Mouse (Mus musculus): ENCODE measurements around the gene Gm8439.
"Not testable (repeated sequence)": the region's sequence is repeated elsewhere in the genome, so short reads cannot be mapped to it uniquely, and the experiment has no call there.

Gene Gm8439

DNA sequence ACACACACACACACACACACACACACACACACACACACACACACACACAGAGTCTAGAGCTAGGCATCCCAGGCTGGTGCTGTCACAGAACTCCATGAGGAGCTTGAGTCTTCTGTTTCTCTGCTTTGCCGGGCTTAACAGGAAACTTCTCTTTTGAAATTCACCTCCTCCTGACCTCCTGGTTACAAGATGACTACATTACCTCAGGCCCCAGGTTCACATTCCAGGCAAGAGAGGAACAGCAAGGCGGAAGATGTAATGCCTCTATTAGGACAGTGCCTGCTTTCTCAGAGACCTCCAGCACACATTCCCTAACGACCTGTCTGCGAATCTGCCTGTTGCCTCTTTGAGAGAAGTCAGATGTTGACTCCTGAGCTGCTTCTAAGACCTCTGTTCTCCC lies at the start of gene Gm8439:
Gene Gm8439, plus strand, starts transcription at position 301 of the 400 bp plus-strand sequence.
- no peak for DNase-seq

DNA sequence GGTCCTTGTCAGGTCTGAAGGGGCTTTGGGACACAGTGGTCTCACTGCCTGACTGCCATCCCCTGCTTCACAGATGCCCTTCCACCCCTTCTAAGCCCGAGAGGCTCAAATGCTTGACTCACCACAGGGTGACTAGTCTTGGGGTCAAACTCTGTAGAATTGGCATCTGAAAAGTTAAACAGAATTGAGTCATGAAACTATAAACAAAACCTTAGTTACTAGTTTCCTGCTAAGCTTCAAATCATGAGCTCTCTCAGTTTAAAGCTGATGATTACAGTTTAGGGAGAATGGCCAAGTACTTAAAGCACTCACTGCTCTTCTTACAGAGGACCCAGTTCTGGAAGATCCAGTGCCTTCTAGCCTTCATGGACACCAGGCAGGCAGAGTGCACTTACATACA lies 43.6 kb upstream of the Gm8439 start:
- DNase-seq, result no peak

DNA sequence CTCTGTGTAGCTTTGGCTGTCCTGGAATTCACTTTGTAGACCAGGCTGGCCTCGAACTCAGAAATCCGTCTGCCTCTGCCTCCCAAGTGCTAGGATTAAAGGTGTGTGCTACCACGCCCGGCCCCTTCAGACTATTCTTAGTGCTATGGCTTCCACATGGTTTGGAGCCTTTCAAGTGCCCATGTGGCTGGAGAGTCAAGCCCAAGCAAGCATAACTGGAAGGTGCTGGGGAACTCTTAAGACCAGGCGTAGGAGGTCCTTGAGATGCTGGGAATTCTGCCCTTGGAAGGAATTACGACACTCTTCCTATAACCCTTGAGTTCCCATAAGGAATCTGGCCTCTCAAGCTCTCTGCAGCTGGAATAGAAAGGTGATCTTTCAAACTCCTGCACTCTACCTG lies 32.0 kb upstream of the Gm8439 start:
- no peak for DNase-seq

DNA sequence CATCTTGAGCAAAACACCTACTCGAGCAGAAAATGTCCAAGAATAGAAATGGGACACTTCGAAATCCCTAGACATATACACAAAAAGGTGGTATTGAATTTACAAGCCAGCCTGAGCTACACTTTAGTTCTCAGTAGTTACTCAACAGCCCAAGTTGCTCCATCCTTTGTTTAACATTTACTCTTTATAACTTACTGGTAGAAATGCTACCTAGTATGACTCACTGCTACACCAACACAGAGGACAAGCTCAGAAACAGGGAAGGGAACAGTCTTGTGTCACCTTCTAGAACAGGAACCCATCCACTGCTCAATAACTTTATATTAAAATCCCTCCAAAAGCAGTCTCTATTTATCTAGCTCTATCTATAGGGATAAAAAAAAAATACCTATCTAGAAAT lies 22.8 kb upstream of the Gm8439 start:
- no peak for DNase-seq

DNA sequence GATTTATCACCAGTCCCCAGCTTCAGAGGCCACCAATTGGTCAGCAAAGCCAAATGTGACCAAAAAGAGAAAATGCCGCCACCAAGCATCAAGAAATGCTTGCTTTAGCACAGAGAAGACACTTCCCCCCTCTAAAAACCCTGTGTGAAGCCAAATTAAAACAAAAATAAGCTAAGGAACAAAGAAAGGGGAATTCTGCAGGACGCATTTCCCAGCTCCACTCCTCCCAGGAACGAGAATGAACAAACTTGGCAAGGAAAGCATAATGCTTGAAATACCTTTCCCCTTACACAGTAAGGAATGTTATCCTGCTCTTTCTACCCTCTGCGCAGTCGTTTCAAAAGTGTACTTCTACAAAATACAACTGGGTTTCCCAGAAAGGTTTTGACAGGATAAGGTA lies 20.5 kb upstream of the Gm8439 start:
- no peak for DNase-seq

DNA sequence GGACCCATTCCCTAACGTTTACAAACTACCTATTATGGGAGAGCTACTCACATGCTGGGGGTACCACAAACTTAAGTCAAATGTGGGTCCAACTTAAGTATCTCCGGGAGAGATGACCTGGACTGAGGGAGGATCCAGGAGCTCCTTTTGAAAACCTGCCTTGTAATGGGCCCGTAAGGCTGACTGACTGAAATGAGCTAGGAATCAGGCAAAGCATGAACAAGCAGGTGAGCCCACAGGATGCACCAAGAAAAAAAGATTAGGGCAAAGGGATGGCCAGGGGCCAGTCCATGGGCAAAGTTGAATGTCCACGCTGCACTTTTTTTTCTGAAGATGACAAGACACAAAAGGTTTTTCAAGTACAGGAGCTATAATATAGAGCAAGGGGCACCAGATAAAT lies 19.5 kb upstream of the Gm8439 start:
- DNase-seq, result no peak

DNA sequence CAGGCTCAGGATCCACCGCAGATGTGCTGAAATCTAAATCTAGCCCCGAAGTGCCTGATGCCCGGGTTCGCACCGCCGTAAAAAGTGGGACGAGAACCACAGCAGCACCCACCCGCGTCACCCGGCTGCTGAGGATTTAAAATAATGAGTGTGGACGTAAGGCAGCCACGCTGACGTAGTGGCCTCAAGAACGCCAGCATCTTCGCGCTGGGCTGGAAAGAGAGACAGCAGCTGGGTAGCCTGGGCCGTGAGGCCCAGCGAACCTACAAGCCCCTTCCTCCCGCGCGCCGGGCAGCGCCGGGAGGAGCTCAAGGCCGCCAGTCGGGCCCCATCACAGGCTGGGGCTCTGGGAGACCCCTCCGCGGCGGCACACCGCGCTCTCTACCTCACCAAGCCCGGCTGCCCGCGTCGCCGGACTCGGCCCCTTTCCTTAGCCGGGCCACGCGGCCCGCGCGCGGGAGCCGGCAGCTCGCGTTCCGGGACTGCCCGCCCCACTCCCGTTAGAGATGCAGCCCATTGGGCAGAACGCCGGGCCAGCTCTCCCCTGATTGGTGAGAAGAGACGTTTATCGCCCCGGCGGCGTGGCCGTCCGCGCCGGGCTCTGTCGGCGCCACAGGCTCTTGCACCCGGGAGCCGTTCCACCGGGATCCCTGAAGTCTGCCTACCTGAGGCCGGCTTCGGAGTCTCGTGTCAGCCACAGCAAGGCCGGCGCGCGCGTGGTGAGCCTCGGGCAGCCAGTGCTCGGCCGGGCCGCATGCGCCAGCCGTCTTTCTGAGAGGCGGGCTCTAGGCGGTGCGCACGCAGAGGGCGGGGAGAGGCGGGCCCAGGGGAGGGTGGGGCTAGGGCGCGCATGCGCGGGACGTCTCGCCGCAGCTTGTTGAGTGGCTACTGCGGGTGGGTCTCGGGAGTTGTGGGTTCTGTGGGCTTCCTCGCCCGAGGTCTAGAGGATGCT lies 18.8 kb upstream of the Gm8439 start, which contains the start of gene Ctps:
Gene Ctps, minus strand, starts transcription at position 791 of the 952 bp plus-strand sequence.
- DNase-seq, result peak; percentile 93

DNA sequence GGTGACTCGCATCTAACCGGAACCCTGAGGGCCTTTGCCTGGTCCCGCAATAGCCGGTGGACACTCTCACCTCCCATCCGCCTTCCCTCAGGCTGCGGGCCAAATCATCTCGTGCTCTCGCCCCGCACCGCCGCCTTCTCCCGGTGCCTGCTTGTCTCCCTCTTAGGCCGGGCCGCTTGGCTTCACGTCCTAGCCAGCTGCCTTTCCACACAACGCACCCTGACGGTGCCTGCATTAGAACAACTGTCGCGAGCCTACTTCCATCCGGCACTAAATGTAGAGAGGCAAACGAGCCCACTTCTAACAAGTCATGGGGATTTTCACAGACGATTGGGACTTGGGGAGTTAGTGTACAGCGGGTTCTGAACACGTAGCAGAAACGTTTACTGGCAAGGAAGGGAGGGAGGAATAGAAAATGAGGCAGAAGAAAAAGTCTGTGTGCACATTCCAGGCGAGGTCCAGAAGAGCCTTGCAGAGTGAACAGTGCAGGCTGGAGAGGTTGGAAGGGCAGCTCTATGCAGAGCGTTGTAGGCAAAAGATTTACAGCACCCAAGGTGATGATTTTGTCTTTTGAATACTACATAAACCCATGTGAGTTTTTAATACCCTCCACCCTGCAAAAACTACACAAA lies 18.0 kb upstream of the Gm8439 start:
- no peak for DNase-seq

DNA sequence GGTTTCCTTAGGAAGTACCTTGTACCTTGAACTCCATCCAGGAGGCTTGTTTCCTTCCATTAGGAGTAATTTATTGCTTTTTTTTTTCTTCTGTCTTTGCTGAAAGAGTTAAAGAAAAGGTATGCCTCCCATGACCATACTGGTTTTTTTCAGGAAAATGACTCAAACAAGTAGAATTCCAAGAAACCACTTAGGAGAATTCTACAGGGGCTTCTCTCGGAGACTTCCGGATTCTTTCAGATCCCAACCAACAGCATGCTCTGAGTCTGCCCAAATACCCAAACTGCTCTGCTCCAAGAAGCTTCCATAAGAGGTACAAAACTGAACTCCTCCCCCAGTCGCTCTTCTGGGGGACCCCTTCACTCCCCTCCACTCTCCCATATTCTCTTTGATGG lies 17.5 kb upstream of the Gm8439 start:
- no peak for DNase-seq

DNA sequence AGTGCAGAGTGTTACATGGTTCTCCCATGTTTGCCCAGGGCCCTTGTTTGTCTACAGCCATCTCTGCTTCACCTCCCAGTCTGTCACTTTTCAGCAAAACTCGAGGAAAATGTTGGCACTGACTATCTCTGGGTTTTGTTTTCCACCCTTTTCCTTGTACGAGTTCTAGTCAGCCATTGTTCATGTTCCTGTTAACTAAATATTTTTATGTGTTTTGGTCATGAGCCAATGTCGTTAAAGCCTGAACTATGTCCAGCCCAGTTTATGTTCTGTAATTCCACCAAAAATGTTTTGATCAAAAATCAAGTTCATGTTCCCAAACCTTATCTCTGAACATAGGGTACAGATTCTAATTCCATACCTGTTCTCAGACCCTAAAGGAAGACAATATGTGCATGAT lies 16.9 kb upstream of the Gm8439 start:
- DNase-seq, result no peak

DNA sequence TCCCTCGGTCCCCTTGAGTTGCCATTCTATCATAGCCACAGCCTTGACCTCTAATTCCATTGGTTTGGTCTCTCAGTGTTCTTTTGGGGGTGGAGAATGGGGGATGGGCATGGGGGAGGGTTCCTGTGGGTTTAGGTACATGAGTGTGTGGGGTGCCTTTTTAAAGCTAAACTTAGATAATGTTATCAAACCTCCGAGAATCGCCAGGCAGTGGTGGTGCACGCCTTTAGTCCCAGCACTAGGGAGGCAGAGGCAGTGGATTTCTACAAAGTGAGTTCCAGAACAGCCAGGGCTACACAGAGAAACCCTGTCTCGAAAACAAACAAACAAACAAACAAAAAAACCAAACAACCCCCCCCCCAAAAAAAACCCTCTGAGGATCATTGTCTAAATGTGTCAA lies 7.7 kb upstream of the Gm8439 start:
- no peak for DNase-seq

DNA sequence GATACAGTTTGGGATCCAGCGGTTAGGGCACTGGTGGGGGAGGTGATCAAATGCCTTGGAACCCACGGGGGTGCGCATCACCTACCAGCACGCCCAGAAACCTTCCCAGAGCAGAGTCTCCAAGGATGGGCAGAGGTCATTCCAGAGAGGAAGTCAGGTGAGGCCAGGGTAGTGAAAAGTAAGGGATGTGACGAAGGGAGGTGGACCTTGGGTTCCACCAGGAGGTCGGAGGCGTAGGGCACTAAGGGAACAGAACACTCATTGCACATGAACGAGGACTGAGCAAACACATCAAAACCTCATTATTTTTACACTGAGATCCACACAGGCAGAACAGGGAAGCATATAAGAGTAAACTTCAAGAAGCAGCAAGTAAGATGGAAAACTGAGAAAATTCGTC lies 6.8 kb upstream of the Gm8439 start:
- DNase-seq, result no peak

DNA sequence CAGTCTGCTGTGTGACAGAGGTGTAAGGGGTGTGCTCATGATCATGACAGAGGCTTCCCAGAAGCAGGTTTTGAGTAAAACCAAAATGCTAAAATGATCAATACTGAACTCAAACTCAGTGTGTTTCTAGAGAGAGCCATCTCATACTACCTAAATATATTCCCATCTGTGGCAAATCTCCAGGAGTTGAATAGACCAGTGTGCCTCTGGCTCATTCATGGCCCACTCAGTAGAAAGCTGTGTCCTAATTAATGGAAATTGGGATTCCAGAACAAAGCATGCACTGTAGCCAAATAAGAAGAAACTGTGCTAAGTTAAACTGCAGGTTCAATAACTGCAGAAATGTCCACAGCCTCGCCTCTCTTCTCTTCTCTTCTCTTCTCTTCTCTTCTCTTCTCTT lies 1.6 kb upstream of the Gm8439 start:
- no peak for DNase-seq

DNA sequence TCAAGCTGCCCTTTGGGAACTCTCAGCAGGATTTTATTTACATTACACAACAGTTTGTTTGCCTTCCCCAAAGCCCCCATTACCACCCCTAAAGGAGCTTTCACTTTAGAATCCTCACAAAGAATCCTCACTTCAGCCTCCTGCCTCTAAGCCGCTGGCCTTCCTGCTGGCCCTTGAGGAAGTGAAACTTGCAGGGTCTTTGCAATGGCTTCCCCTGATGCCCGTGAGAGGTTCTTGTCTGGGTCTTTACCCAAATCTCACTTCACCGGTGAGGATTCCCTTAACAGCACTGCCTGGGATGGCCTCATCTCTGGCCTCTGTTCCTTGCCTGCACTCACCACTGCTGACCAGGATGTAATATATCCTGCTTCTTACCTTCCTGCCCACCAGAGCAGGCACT lies 525 bp downstream of the Gm8439 start:
- no peak for DNase-seq

DNA sequence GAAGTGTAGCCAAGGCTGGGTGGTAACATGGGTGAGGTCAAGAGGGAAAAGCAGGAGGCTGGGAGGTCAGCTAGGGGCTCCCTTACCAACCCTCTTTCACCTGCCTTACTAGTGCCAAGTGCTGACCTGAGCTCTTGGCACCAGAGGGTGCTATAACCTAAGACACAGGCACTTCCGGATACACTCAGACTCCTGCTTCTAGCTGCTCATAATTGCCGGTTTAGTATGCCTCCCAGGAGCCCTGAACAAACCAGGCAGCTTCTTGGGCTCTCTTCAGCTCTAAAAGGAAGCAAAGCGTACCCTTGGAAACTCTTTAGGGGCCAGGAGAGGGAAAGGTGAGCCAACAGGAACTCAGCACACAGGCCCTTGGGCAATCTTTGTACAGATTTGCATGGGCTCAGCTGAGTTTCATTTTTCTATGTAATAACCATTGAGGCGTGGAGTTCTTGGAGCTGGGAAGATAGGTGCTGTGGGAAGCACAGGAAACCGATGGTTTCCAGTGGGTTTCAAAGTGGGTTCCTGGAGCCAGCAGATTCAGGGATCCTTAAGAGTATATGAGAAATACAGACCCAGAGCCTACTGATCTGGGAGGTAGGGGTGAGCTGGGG lies 1.4 kb downstream of the Gm8439 start:
- DNase-seq, result peak; percentile 66

DNA sequence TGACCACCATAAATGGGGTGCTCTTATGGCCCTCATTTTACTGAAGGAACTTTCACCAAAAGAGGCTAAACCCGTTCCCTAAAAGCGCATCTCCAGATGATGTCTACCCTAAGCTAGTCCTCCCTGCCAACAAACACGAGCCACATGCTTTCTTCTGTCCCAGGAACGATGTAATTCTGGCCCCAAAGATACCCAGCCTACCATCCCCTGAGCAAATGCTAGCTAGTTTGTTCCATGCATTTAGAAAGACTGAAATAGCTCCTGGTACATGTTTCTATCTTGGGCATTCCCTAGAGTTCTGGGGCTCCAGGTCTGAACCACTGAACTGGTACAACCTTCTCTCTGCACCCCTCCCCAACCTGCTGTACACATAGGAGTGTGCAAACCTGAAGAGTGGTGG lies 2.4 kb downstream of the Gm8439 start:
- DNase-seq, result no peak

DNA sequence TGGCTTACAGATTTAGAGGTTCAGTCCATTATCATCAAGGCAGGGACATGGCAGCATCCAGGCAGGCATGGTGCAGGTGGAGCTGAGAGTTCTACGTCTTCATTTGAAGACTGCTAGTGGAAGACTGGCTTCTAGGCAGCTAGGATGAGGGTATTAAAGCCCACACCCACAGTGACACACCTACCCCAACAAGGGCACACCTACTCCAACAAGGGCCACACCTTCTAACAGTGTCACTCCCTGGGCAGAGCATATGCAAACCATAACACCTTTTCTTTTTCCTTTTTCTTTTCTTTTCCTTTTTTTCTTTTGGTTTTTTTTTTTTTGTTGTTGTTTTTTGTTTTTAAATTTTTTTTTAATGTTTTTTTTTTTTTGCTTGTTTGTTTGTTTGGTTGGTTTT lies 7.7 kb downstream of the Gm8439 start:
- DNase-seq, result not testable (repeated sequence)

DNA sequence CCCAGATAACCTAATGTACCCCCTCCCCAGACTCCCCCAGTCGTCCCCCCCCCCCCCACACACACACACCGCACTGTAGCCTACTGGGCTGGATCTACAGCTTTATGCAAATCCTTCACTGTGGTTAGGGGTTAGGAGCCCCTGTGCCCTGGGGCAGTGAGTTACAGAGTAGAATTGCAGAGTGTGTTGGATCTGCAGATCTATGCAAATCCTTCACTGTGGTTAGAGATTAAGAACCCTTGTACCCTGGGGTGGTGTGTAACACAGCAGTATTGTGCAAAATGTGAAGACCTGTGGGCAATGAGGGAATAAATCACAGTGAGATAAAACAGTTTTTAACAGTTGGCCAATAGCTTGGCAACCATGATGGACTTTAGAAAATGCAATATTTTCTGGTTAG lies 10.4 kb downstream of the Gm8439 start:
- no peak for DNase-seq

DNA sequence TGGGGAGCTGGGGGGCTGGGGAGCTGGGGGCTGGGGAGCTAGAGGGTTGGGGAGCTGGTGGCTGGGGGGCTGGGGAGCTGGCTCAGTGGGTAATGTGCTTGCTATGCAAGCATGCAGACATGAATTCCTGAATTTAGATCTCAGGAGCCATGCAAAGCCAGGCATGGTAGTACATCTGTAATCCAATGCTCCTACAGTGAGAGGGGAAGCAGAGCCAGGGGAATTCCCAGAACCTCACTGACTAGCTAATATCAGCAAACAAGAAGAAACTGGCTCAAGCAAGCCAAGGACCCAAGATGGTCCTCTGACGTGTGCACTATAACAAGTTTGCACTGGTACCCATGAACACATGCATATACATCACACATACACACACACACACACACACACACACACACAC lies 13.2 kb downstream of the Gm8439 start:
- no peak for DNase-seq

DNA sequence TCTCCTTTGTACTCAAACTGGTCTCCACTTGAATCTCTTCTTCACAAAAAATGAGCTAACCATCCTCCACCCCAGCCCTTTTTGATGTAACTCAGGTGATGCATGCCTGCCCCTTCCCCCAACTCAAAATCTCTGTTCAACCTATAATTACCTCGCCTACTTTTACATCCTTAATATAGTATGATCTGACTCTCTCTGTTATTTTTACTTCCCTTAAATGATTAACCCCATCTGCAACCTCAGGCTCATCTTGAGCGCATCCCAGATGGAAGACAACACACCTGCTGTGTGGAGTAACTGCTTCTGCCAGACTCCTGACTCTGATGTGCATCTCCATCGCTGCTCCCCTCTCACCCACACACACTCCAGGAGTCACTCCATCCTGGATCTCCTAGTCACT lies 14.1 kb downstream of the Gm8439 start:
- DNase-seq, result no peak

DNA sequence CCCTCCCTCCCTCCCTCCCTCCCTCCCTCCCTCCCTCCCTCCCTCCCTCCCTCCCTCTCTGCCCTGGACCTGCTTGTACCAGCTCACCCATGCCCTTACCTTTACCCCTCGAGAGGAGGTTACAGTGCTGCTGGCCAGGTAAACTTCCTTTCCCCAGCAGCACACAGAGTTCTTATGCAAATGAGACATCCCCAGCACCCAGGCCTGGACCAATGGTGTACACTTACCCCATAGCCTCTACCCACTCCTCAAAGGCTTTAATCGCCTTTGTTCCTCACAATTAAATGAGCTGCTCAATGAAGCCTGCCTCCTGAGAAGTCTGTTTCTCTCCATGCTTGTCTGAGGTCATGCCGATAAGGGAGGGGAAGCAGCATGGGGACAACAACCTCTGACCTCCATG lies 18.4 kb downstream of the Gm8439 start:
- DNase-seq, result no peak

DNA sequence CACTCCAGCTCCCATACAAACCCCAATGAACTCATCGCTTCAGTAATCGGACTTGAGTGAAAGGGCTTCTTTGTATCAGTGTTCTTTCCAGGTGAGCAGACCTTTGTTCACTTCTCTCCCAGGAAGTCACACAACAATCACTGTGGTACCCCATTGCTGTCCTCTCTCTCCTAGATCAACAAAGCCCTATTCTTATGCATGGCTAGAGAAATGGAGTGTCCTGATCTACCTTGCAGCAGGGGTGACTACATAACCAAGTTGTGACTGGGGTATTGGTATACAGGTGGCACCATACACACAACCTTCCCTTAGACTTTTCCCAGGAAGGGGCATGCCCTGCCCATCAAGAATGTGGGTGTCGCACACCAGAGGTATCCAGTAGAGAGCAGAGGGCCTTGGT lies 22.5 kb downstream of the Gm8439 start:
- DNase-seq, result no peak

DNA sequence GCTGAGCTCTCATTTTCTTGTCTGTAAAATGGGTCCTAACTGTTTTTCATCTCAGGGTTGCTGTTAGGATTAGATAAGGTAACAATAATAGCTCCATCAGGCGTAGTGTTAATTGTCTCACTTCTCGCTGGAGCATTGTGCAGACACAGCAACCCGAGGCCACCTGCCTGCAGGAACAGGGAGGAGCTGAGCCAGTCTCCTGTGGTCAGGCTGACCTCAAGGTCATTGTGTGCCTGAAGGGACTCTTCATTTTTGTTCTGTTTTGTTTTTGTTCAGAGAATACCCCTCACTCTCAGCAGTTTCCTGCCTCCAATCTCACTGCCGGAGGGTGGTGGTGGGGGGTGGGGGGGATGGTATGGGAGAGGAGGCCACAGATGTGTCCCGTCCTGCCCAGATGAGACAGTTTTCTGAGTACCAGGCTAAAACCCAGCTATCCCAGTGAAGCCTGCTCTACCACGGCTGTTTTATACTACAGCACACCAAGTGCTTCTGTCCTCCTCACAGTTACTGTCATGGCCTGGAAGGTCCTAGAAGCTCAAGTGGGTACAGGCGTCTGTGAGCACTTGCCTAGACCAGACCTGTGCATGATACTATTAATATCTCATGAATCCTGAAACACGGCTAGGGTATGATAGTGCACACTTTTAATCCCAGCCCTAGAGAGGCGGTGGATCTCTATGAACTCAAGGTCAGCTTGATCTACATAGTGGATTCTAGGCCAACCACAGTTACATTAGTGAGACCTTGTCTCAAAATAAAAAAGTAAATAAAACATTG lies 23.9 kb downstream of the Gm8439 start:
- peak; percentile 25 for DNase-seq
